Mouse (Mus musculus): Measurements from ENCODE around the gene Lamb3.

DNA sequence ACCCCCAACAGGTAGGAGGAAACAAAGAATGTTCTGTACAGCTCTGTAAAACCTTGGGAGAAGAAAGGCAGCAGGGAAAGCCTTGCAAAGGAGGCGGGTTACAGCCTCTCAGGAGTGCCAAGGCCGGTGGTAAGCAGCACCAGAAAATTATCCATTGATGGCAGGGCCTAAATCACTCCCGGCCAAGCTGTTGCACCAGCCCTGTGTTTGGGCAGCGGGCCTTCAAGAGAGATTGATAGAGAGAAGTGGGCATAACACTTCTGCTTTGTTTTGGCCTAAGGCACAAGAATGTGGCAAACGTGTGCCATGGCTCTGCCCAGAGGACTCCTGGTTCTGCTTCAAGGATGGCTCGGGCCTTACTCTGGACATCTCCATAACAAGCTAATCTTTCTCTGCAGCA lies 172.1 kb downstream of the Lamb3 start:
- no peak for TF ChIP-seq GATA1 (IDR thresholded peaks at IDR 0.05; ENCODE audit: low read length)
- no peak for TF ChIP-seq TAL1 (IDR thresholded peaks at IDR 0.05; ENCODE audit: low read length)

All from erythroblast, embryonic 14.5 days (primary cell).